Mouse (Mus musculus) embryonic facial prominence, embryonic 15.5 days (tissue): ENCODE results near the gene Rap1gap2. TPM values are rescaled to one million over a fixed set of nuclear protein-coding genes. Genes with fewer than 3 reads are reported as not detected.

Experiments used
- ATAC-seq: fragments of 200-750 bp; cut with Nextera tagmentation; 2 replicates; pipeline ENCODE4 v1.8.0; 2017; ENCODE audit warnings: low read depth, moderate TSS enrichment; ENCODE audit not compliant: insufficient number of reproducible peaks, low FRiP score, low TSS enrichment
- H3K27ac ChIP-seq: fragments of 300-500 bp; sonication (generic); replicated peaks from 2 replicates; pipeline ENCODE4 v1.5.1; 2015; ENCODE audit warnings: mild to moderate bottlenecking, inconsistent platforms
- H3K27me3 ChIP-seq: fragments of 300-500 bp; sonication (generic); 2 replicates; pipeline ENCODE4 v1.6.1; 2015; ENCODE audit warnings: inconsistent platforms
- H3K36me3 ChIP-seq: fragments of 300-500 bp; sonication (generic); 2 replicates; pipeline ENCODE4 v1.6.1; 2015; ENCODE audit warnings: mild to moderate bottlenecking, inconsistent platforms
- H3K4me1 ChIP-seq: fragments of 300-500 bp; sonication (generic); 2 replicates; pipeline ENCODE4 v1.6.1; 2015; ENCODE audit warnings: inconsistent platforms
- H3K4me2 ChIP-seq: fragments of 300-500 bp; sonication (generic); replicated peaks from 2 replicates; pipeline ENCODE4 v1.6.1; 2015; ENCODE audit warnings: mild to moderate bottlenecking, inconsistent platforms
- H3K4me3 ChIP-seq: fragments of 300-500 bp; sonication (generic); replicated peaks from 2 replicates; pipeline ENCODE4 v1.5.1; 2015; ENCODE audit warnings: mild to moderate bottlenecking, inconsistent platforms
- H3K9ac ChIP-seq: fragments of 300-500 bp; sonication (generic); 2 replicates; pipeline ENCODE4 v1.6.1; 2015; ENCODE audit warnings: inconsistent platforms
- H3K9me3 ChIP-seq: fragments of 300-500 bp; sonication (generic); replicated peaks from 2 replicates; pipeline ENCODE4 v1.6.1; 2016; ENCODE audit warnings: inconsistent platforms
- WGBS: fragments of 180-500 bp; shearing (Covaris S2); methylation state at CpG from one replicate; pipeline ENCODE4 v1.1.7; 2015; 5-methylcytosine and 5-hydroxymethylcytosine counted together
- polyA plus RNA-seq: library from polyadenylated mRNA; unstranded; fragments of >200 nt; fragmentation: Nextera tagmentation; extraction: Ambion mirVana; gene quantifications from 2 replicates; pipeline ENCODE4 v1.2.1, GENCODE M21; 2015

Rap1gap2 gene
- polyA plus RNA-seq, 1 experiment from 2014 or later: 3.5 TPM

GRCm38 (mm10) chr11:74554683-74555341, 55.9 kb downstream of the Rap1gap2 start:
- ATAC-seq: peak; percentile 25; the same call in 1 of the 2 replicates
- Histone ChIP-seq H3K27me3 (no peaks in the 10 kb centered on the region), H3K27ac (no peak overlapping the region), H3K9me3 (no peaks in the 10 kb centered on the region), H3K36me3 (no peaks in the 10 kb centered on the region), H3K9ac (no peak overlapping the region), H3K4me1 (peaks cover 14% of the 10 kb centered on the region; the same call in 1 of the 2 replicates), H3K4me2 (no peak overlapping the region), H3K4me3 (no peak overlapping the region)
- 55% methylated on average over 15 of the region's 15 CpGs for WGBS

GRCm38 (mm10) chr11:74551568-74551967, 59.1 kb downstream of the Rap1gap2 start:
- no peak overlapping the region for H3K9ac ChIP-seq
- WGBS: 65% methylated on average over 6 of the region's 6 CpGs
- no peaks in the 10 kb centered on the region for H3K27me3 ChIP-seq
- H3K36me3 ChIP-seq: no peaks in the 10 kb centered on the region
- ATAC-seq: no peak
- no peaks in the 10 kb centered on the region for H3K9me3 ChIP-seq
- H3K4me3 ChIP-seq: no peak overlapping the region
- H3K4me1 ChIP-seq: peaks cover 19% of the 10 kb centered on the region
- no peak overlapping the region for H3K27ac ChIP-seq
- H3K4me2 ChIP-seq: no peak overlapping the region

GRCm38 (mm10) chr11:74550615-74551102, 60.1 kb downstream of the Rap1gap2 start:
- no peak overlapping the region for H3K4me2 ChIP-seq
- no peaks in the 10 kb centered on the region for H3K36me3 ChIP-seq
- 61% methylated on average over 5 of the region's 5 CpGs for WGBS
- no peaks in the 10 kb centered on the region for H3K27me3 ChIP-seq
- no peaks in the 10 kb centered on the region for H3K9me3 ChIP-seq
- H3K27ac ChIP-seq: no peak overlapping the region
- H3K4me1 ChIP-seq: peaks cover 11% of the 10 kb centered on the region
- H3K9ac ChIP-seq: no peak overlapping the region
- ATAC-seq: 0 out of 2 replicates have a peak, but pooled peaks have one; percentile 30
- H3K4me3 ChIP-seq: no peak overlapping the region

- H3K27me3 ChIP-seq: no peaks in the 10 kb centered on the region
- H3K36me3 ChIP-seq: no peaks in the 10 kb centered on the region
- ATAC-seq: no peak
- H3K4me1 ChIP-seq: peaks cover 5% of the 10 kb centered on the region
- H3K9ac ChIP-seq: no peak overlapping the region
- WGBS: 13% methylated on average over 7 of the region's 7 CpGs
- H3K27ac ChIP-seq: no peak overlapping the region
- H3K4me3 ChIP-seq: no peak overlapping the region
- no peaks in the 10 kb centered on the region for H3K9me3 ChIP-seq
- H3K4me2 ChIP-seq: no peak overlapping the region
These were observed 61.8 kb downstream of the Rap1gap2 start for GRCm38 (mm10) chr11:74548781-74549382.

- Histone ChIP-seq H3K36me3 (no peaks in the 10 kb centered on the region), H3K27me3 (no peaks in the 10 kb centered on the region), H3K4me1 (peaks cover 5% of the 10 kb centered on the region), H3K9me3 (no peaks in the 10 kb centered on the region), H3K4me2 (peak overlapping the region; percentile 50), H3K9ac (no peak overlapping the region), H3K4me3 (peak overlapping the region; percentile 23), H3K27ac (no peak overlapping the region)
- 3% methylated on average over 16 of the region's 16 CpGs for WGBS
- peak; percentile 39; the same call in 1 of the 2 replicates for ATAC-seq
These were observed 63.6 kb downstream of the Rap1gap2 start for GRCm38 (mm10) chr11:74546933-74547694.

- Histone ChIP-seq H3K27ac (no peak overlapping the region), H3K36me3 (no peaks in the 10 kb centered on the region), H3K9ac (no peak overlapping the region), H3K9me3 (no peaks in the 10 kb centered on the region), H3K4me1 (peaks cover 5% of the 10 kb centered on the region), H3K4me2 (no peak overlapping the region), H3K4me3 (no peak overlapping the region), H3K27me3 (no peaks in the 10 kb centered on the region)
- WGBS: 41% methylated on average over 4 of the region's 4 CpGs
- no peak for ATAC-seq
These were observed 64.5 kb downstream of the Rap1gap2 start for GRCm38 (mm10) chr11:74546165-74546564.

GRCm38 (mm10) chr11:74545560-74545959, 65.2 kb downstream of the Rap1gap2 start:
- H3K27me3 ChIP-seq: no peaks in the 10 kb centered on the region
- H3K9ac ChIP-seq: no peak overlapping the region
- no peak overlapping the region for H3K4me3 ChIP-seq
- H3K27ac ChIP-seq: no peak overlapping the region
- H3K4me1 ChIP-seq: peaks cover 5% of the 10 kb centered on the region
- no peaks in the 10 kb centered on the region for H3K9me3 ChIP-seq
- ATAC-seq: no peak
- no peaks in the 10 kb centered on the region for H3K36me3 ChIP-seq
- no peak overlapping the region for H3K4me2 ChIP-seq
- WGBS: 82% methylated on average over 2 of the region's 2 CpGs

- Histone ChIP-seq H3K36me3 (no peaks in the 10 kb centered on the region), H3K4me3 (no peak overlapping the region), H3K27me3 (no peaks in the 10 kb centered on the region), H3K4me1 (peaks cover 6% of the 10 kb centered on the region; the same call in 1 of the 2 replicates), H3K27ac (no peak overlapping the region), H3K4me2 (no peak overlapping the region), H3K9me3 (no peaks in the 10 kb centered on the region), H3K9ac (no peak overlapping the region)
- 87% methylated on average over 4 of the region's 4 CpGs for WGBS
- ATAC-seq: no peak
These were observed 73.4 kb downstream of the Rap1gap2 start for GRCm38 (mm10) chr11:74537352-74537751.

GRCm38 (mm10) chr11:74536140-74536842, 74.4 kb downstream of the Rap1gap2 start:
- 30% methylated on average over 14 of the region's 14 CpGs for WGBS
- peak; percentile 66 for ATAC-seq
- Histone ChIP-seq H3K4me3 (no peak overlapping the region), H3K27ac (no peak overlapping the region), H3K36me3 (no peaks in the 10 kb centered on the region), H3K9me3 (no peaks in the 10 kb centered on the region), H3K9ac (no peak overlapping the region), H3K27me3 (no peaks in the 10 kb centered on the region), H3K4me1 (peaks cover 6% of the 10 kb centered on the region; the same call in 1 of the 2 replicates), H3K4me2 (no peak overlapping the region)

- Histone ChIP-seq H3K9ac (no peak overlapping the region), H3K27ac (no peak overlapping the region), H3K4me3 (no peak overlapping the region), H3K36me3 (no peaks in the 10 kb centered on the region), H3K9me3 (no peaks in the 10 kb centered on the region), H3K27me3 (no peaks in the 10 kb centered on the region), H3K4me2 (no peak overlapping the region), H3K4me1 (peaks cover 6% of the 10 kb centered on the region; the same call in 1 of the 2 replicates)
- ATAC-seq: no peak
- WGBS: 82% methylated on average over 7 of the region's 7 CpGs
These were observed 76.3 kb downstream of the Rap1gap2 start for GRCm38 (mm10) chr11:74534380-74534779.

GRCm38 (mm10) chr11:74533050-74533449, 77.7 kb downstream of the Rap1gap2 start:
- H3K36me3 ChIP-seq: no peaks in the 10 kb centered on the region
- no peaks in the 10 kb centered on the region for H3K27me3 ChIP-seq
- no peak overlapping the region for H3K27ac ChIP-seq
- WGBS: 79% methylated on average over 2 of the region's 2 CpGs
- ATAC-seq: no peak
- no peak overlapping the region for H3K4me3 ChIP-seq
- no peaks in the 10 kb centered on the region for H3K9me3 ChIP-seq
- H3K4me2 ChIP-seq: no peak overlapping the region
- H3K9ac ChIP-seq: no peak overlapping the region
- H3K4me1 ChIP-seq: peaks cover 6% of the 10 kb centered on the region; the same call in 1 of the 2 replicates
